Mouse (Mus musculus): ENCODE data around the gene Elf3.

- no peak for TF ChIP-seq CTCF (IDR thresholded peaks at IDR 0.05; ENCODE audit: extremely low read depth, insufficient read depth, low read length)
- TF ChIP-seq POLR2A (IDR thresholded peaks at IDR 0.05; ENCODE audit: extremely low read depth, insufficient read depth, low read length) = no peak
Observed at GRCm38 (mm10) chr1:135258380-135259127, at the start of gene Elf3.

Measured in cortical plate, adult 2 months (tissue).